Mouse (Mus musculus) liver, adult 2 months (tissue): Measurements from ENCODE around the gene Aktip. TPM values are rescaled to one million over a fixed set of nuclear protein-coding genes. Genes with fewer than 3 reads are reported as not detected.

Source experiments
- DNase-seq: peaks from one replicate; pipeline ENCODE4 v3.0.0-alpha.2; 2011; ENCODE audit warnings: low read depth, low spot score; ENCODE audit errors: extremely low read depth
- H3K27ac ChIP-seq: fragments of 200-500 bp; replicated peaks from 2 replicates; pipeline ENCODE4 v1.5.1; 2012; ENCODE audit warnings: low read depth, mild to moderate bottlenecking, control low read depth, inconsistent platforms, low read length; ENCODE audit not compliant: insufficient read depth
- H3K27me3 ChIP-seq: fragments of 200-500 bp; 2 replicates; pipeline ENCODE4 v1.6.1; 2012; ENCODE audit warnings: mild to moderate bottlenecking, moderate library complexity, low read length, inconsistent platforms; ENCODE audit not compliant: control insufficient read depth, insufficient read depth
- H3K36me3 ChIP-seq: fragments of 200-500 bp; 2 replicates; pipeline ENCODE4 v1.6.1; 2012; ENCODE audit warnings: low read length, inconsistent platforms; ENCODE audit not compliant: control insufficient read depth, insufficient read depth
- H3K4me1 ChIP-seq: fragments of 200-500 bp; 2 replicates; pipeline ENCODE4 v1.6.1; 2011; ENCODE audit warnings: low read length; ENCODE audit not compliant: control insufficient read depth, insufficient read depth
- H3K4me3 ChIP-seq: fragments of 200-500 bp; 2 replicates; pipeline ENCODE4 v1.5.1; 2011; ENCODE audit warnings: low read depth, mild to moderate bottlenecking, control low read depth, low read length, moderate library complexity; ENCODE audit not compliant: insufficient read depth
- H3K79me2 ChIP-seq: fragments of 200-500 bp; 2 replicates; pipeline ENCODE4 v1.6.1; 2012; ENCODE audit warnings: inconsistent platforms, mild to moderate bottlenecking, low read length, moderate library complexity; ENCODE audit not compliant: control insufficient read depth, insufficient read depth
- H3K9ac ChIP-seq: fragments of 200-500 bp; 2 replicates; pipeline ENCODE4 v1.6.1; 2012; ENCODE audit warnings: low read depth, mild to moderate bottlenecking, control low read depth, inconsistent platforms, low read length
- CTCF ChIP-seq: fragments of 200-500 bp; IDR thresholded peaks from 2 replicates; pipeline ENCODE4 v1.5.1; 2011; ENCODE audit warnings: low read depth, low read length, control low read depth
- POLR2A ChIP-seq: fragments of 200-500 bp; IDR thresholded peaks from 2 replicates; pipeline ENCODE4 v1.6.1; 2011; ENCODE audit warnings: low read length, control low read depth; ENCODE audit not compliant: insufficient read depth; ENCODE audit errors: extremely low read depth
- WGBS: fragments of 180-500 bp; shearing (Covaris S2); methylation state at CpG from one replicate; pipeline ENCODE4 v1.1.7; 2018; 5-methylcytosine and 5-hydroxymethylcytosine counted together
- polyA plus RNA-seq: library from polyadenylated mRNA; depleted of rRNA; stranded (reverse); fragments of >200 nt; gene quantifications from 2 replicates; pipeline ENCODE4 v1.2.3, GENCODE M21; 2012
- total RNA-seq: library from RNA; depleted of rRNA; stranded (reverse); fragments of >200 nt; gene quantifications from 2 replicates; pipeline ENCODE4 v1.2.3, GENCODE M21; 2014

Aktip gene
- total and polyA plus RNA-seq, 2 experiments, result 8.9 to 9.9 TPM

DNA sequence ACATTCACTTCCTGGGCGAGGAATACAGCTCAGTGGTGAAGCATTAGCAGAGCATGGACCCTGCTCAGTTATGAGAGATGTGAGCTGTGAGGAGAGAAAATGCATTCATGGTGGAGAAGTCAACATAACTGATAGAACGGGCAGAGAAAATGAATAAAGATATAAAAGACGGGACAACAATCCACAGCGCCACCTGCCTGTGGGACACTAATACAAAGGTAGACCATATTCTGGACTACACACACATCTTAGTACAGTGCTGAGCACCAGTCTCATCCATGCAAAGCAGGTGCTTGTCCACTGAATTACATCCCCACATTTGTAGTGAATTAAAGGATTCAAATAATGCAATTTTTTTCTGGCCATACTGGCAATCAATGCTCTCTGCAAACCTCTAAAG lies 82.2 kb downstream of the Aktip start:
- no peaks in the 10 kb centered on the region for H3K27me3 ChIP-seq
- H3K27ac ChIP-seq, result no peak overlapping the region
- H3K4me1 ChIP-seq, result no peaks in the 10 kb centered on the region
- peaks cover 56% of the 10 kb centered on the region for H3K36me3 ChIP-seq
- no peak overlapping the region for H3K4me3 ChIP-seq
- DNase-seq, result no peak
- H3K79me2 ChIP-seq, result no peaks in the 10 kb centered on the region
- WGBS, result 98% methylated on average over 4 of the region's 4 CpGs
- TF ChIP-seq POLR2A (no peak), CTCF (no peak)
- no peak overlapping the region for H3K9ac ChIP-seq

DNA sequence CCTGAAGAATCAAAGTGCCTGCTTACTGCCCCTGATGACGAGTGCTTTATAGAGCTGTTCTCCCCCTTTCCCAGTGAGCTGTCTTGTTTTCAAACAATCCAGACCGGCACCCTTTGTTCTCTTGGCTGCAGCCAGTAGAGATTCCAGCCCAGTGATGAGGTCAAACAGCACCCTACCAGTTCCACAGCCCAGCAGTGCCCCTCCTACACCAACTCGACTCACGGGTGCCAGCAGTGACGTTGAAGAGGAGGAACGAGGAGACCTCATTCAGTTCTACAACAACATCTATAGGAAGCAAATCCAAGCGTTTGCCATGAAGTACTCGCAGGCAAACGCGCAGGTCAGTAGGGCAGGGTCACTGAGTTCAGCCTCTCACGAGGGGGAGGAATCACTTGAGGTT lies 84.9 kb downstream of the Aktip start:
- Histone ChIP-seq H3K27me3 (no peaks in the 10 kb centered on the region), H3K4me1 (no peaks in the 10 kb centered on the region), H3K4me3 (no peak overlapping the region), H3K27ac (no peak overlapping the region), H3K9ac (no peak overlapping the region), H3K36me3 (peaks cover 55% of the 10 kb centered on the region), H3K79me2 (no peaks in the 10 kb centered on the region)
- no peak for DNase-seq
- 77% methylated on average over 11 of the region's 11 CpGs for WGBS
- TF ChIP-seq POLR2A (no peak), CTCF (no peak)

DNA sequence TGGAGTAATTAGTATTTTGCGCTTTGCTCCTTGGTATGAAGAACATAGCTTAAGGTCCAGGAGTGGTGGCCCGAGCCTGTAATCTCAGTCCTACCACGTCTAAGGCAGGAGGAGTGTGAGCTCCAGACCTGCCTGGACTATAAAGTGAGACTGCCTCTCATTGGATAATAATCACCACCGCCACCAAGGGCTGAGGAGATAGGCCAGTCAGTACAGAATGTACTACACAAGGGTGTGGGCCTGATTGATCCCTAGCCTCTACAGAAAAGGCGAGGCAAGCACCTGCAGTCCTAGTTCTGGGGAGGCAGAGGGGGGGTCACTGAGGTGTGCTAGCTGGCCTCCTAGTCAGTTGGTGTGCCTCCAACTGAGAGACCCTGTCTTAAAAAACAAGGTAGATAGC lies 85.3 kb downstream of the Aktip start:
- peaks cover 51% of the 10 kb centered on the region for H3K36me3 ChIP-seq
- no peak overlapping the region for H3K27ac ChIP-seq
- DNase-seq, result no peak
- no peaks in the 10 kb centered on the region for H3K4me1 ChIP-seq
- H3K4me3 ChIP-seq, result no peak overlapping the region
- no peaks in the 10 kb centered on the region for H3K27me3 ChIP-seq
- no peaks in the 10 kb centered on the region for H3K79me2 ChIP-seq
- 96% methylated on average over 5 of the region's 5 CpGs for WGBS
- no peak for TF ChIP-seq CTCF
- no peak for TF ChIP-seq POLR2A
- H3K9ac ChIP-seq, result no peak overlapping the region

DNA sequence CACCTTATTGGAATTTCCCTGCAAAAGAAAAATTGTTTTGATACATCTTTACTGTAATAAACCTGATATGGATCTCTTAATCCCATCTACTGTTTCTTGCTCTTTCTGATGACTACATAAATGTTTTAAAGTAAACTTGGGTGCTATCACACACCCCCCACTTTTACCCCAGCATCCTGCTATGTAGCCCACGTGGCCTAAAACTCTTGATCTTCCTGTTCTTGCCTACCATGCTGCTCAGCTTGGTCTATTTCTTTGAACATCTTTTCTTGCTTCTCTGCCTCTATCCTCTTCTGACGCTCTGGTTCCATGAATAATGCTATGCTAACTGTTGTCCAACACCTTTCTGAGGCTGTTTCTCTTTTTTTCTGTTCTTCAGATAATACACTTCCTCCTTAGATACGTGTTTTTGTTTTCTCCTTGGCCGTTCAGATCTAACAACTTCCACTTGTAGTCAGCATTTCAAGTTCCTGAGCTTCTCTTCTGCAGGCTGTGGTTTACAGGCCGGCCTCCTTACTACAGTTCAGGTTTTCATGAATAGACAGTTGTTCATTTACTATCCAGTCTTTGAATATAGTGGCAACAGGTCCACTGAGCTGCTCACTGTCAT lies 87.8 kb downstream of the Aktip start:
- no peak overlapping the region for H3K4me3 ChIP-seq
- 75% methylated on average over 5 of the region's 5 CpGs for WGBS
- no peak for DNase-seq
- H3K36me3 ChIP-seq, result peaks cover 50% of the 10 kb centered on the region
- no peak overlapping the region for H3K9ac ChIP-seq
- no peak overlapping the region for H3K27ac ChIP-seq
- H3K27me3 ChIP-seq, result no peaks in the 10 kb centered on the region
- no peaks in the 10 kb centered on the region for H3K79me2 ChIP-seq
- TF ChIP-seq CTCF, result no peak
- TF ChIP-seq POLR2A, result no peak
- no peaks in the 10 kb centered on the region for H3K4me1 ChIP-seq

DNA sequence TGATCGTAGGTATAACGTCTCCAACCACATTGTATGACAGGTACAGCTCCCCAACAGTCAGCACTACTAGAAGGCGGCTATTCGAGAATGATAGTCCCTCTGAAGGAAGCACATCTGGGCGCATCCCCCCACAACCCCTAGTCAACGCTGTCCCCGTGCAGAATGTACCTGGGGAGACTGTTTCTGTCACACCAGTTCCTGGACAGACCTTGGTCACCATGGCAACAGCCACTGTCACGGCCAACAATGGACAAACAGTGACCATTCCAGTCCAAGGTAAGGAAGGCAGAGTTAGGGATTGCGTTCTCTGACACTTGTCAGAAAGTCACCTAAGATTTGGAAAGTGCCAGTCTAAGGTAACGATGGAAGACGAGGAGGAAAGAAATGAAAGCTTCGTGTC lies 93.5 kb downstream of the Aktip start:
- H3K9ac ChIP-seq, result no peak overlapping the region
- peaks cover 52% of the 10 kb centered on the region for H3K36me3 ChIP-seq
- TF ChIP-seq CTCF (no peak), POLR2A (no peak)
- 88% methylated on average over 12 of the region's 12 CpGs for WGBS
- no peaks in the 10 kb centered on the region for H3K27me3 ChIP-seq
- no peak for DNase-seq
- H3K4me3 ChIP-seq, result no peak overlapping the region
- H3K4me1 ChIP-seq, result no peaks in the 10 kb centered on the region
- no peaks in the 10 kb centered on the region for H3K79me2 ChIP-seq
- no peak overlapping the region for H3K27ac ChIP-seq

DNA sequence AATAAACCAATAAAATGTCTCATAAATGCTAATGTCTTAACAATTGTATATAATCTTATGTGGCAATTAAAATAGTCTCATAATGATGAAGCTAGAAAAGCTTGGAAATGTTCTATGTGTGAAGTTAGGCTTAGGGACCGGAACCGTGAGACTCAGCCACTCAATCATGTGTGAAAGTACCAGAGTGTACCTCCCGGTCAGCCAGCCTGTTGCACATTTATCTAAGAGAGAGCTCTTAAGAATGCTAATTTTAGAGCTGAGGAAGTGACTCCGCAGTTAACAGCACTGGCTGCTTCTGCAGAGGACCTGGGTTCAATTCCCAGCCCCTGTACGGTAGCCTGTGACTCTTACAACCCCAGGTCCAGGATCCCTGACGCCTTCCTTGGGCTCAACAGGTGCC lies 101.7 kb downstream of the Aktip start:
- Histone ChIP-seq H3K4me3 (no peak overlapping the region), H3K79me2 (no peaks in the 10 kb centered on the region), H3K4me1 (no peaks in the 10 kb centered on the region), H3K27me3 (no peaks in the 10 kb centered on the region), H3K27ac (no peak overlapping the region), H3K9ac (no peak overlapping the region), H3K36me3 (peaks cover 54% of the 10 kb centered on the region)
- DNase-seq, result no peak
- 93% methylated on average over 6 of the region's 6 CpGs for WGBS
- TF ChIP-seq POLR2A, result no peak
- no peak for TF ChIP-seq CTCF
